Mouse (Mus musculus) liver, embryonic 14.5 days (tissue): Measurements from ENCODE around the gene Amigo3.

Experiments used
- CTCF ChIP-seq: IDR thresholded peaks from 2 replicates; pipeline ENCODE4 v1.5.1; 2016; ENCODE audit warnings: antibody characterized with exemption, low read depth, control low read depth
- EP300 ChIP-seq: IDR thresholded peaks from 2 replicates; pipeline ENCODE4 v1.6.1; 2016; ENCODE audit warnings: antibody characterized with exemption, low read depth

DNA sequence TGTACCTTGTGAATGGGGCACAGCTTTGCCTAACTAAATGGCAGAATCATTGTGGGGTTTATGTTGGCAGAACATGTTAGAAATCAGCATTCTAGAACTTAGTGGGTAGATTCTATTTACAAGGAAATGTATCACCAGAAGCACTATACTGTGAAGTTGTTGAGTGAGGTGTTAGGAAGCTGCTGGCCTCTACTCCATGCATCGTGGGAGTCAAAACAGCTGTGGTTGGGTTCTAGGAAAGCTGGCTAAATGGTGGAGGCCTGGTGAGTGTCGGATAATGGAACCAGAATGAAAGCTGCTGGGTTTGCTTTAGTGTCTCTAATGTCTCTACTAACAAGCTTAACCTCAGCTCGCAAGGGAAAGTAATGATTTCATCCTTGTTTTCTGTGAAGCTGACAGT is 35.8 kb upstream of the Amigo3 start:
- TF ChIP-seq CTCF: no peak
- no peak for TF ChIP-seq EP300
